Comparison of ENCODE assay signal across 8 mouse cellular contexts in genomic region chr2:113535685-113536084, GRCm38 (mm10).
DNase-seq lines count a peak whose midpoint lies in the region; ATAC-seq lines count a peak whose summit lies in the region.

No protein-coding gene starts in this region.

- H3K4me3 ChIP-seq in hindbrain, embryonic 11.5 days (ENCODE audit: low read depth, low read length): no peak overlapping the region
- no peak overlapping the region for H3K4me3 ChIP-seq in hindbrain, embryonic 13.5 days
- H3K4me3 ChIP-seq in intestine, embryonic 14.5 days (ENCODE audit: low read depth, low read length): no peak overlapping the region
- H3K4me3 ChIP-seq in midbrain, embryonic 16.5 days (ENCODE audit: low read depth, low read length): no peak overlapping the region

- peak; percentile 55 for DNase-seq in hindbrain, embryonic 11.5 days (ENCODE audit: low spot score)
- DNase-seq in NIH3T3 (ENCODE audit: low read depth): peak; percentile 76
- DNase-seq in intestine, embryonic 14.5 days (ENCODE audit: low spot score): peak; percentile 65
- DNase-seq in thymus, postnatal 25 days: no peak
- no peak for DNase-seq in adrenal gland, adult 18-20 months (ENCODE audit: low spot score in 2 of 2)

- no peaks in the 10 kb centered on the region for H3K9me3 ChIP-seq in hindbrain, embryonic 11.5 days (ENCODE audit: control insufficient read depth, low read length)
- H3K9me3 ChIP-seq in hindbrain, embryonic 13.5 days: no peaks in the 10 kb centered on the region
- no peaks in the 10 kb centered on the region for H3K9me3 ChIP-seq in intestine, embryonic 14.5 days (ENCODE audit: control insufficient read depth, low read length)
- no peaks in the 10 kb centered on the region for H3K9me3 ChIP-seq in midbrain, embryonic 16.5 days (replicated peaks; ENCODE audit: control insufficient read depth, low read length, poor library complexity, severe bottlenecking)

- H3K9ac ChIP-seq in hindbrain, embryonic 11.5 days (ENCODE audit: low read depth, low read length): no peak overlapping the region
- H3K9ac ChIP-seq in hindbrain, embryonic 13.5 days: no peak overlapping the region
- H3K9ac ChIP-seq in intestine, embryonic 14.5 days (ENCODE audit: low read length): no peak overlapping the region
- H3K9ac ChIP-seq in midbrain, embryonic 16.5 days (ENCODE audit: low read depth, low read length): no peak overlapping the region

- H3K27ac ChIP-seq in hindbrain, embryonic 11.5 days (ENCODE audit: low read depth, low read length): no peak overlapping the region
- H3K27ac ChIP-seq in hindbrain, embryonic 13.5 days: no peak overlapping the region
- H3K27ac ChIP-seq in intestine, embryonic 14.5 days (ENCODE audit: low read depth): peak overlapping the region; percentile 48; the same call in 1 of the 2 replicates
- no peak overlapping the region for H3K27ac ChIP-seq in midbrain, embryonic 16.5 days (ENCODE audit: low read length)

- no peaks in the 10 kb centered on the region for H3K36me3 ChIP-seq in hindbrain, embryonic 11.5 days (ENCODE audit: control insufficient read depth, insufficient read depth, low read length)
- H3K36me3 ChIP-seq in hindbrain, embryonic 13.5 days: no peaks in the 10 kb centered on the region
- H3K36me3 ChIP-seq in intestine, embryonic 14.5 days (ENCODE audit: control insufficient read depth, insufficient read depth, low read length): no peaks in the 10 kb centered on the region
- H3K36me3 ChIP-seq in midbrain, embryonic 16.5 days (ENCODE audit: control insufficient read depth, insufficient read depth, low read length): no peaks in the 10 kb centered on the region

- no peak overlapping the region for H3K4me2 ChIP-seq in hindbrain, embryonic 11.5 days (replicated peaks; ENCODE audit: low read depth, low read length)
- no peak overlapping the region for H3K4me2 ChIP-seq in hindbrain, embryonic 13.5 days
- H3K4me2 ChIP-seq in intestine, embryonic 14.5 days (ENCODE audit: low read length): no peak overlapping the region
- H3K4me2 ChIP-seq in midbrain, embryonic 16.5 days (ENCODE audit: low read length): no peak overlapping the region

- no peaks in the 10 kb centered on the region for H3K27me3 ChIP-seq in hindbrain, embryonic 11.5 days (ENCODE audit: control insufficient read depth, insufficient read depth, low read length)
- H3K27me3 ChIP-seq in hindbrain, embryonic 13.5 days: no peaks in the 10 kb centered on the region
- H3K27me3 ChIP-seq in intestine, embryonic 14.5 days (replicated peaks; ENCODE audit: control insufficient read depth, insufficient read depth, low read length): no peaks in the 10 kb centered on the region
- H3K27me3 ChIP-seq in midbrain, embryonic 16.5 days (ENCODE audit: control insufficient read depth, insufficient read depth, low read depth, low read length): no peaks in the 10 kb centered on the region

- no peaks in the 10 kb centered on the region for H3K4me1 ChIP-seq in hindbrain, embryonic 11.5 days (replicated peaks; ENCODE audit: control insufficient read depth, insufficient read depth, low read length)
- 0 out of 2 replicates have a peak, but pooled peaks cover 9% of the 10 kb centered on the region for H3K4me1 ChIP-seq in hindbrain, embryonic 13.5 days (replicated peaks)
- H3K4me1 ChIP-seq in intestine, embryonic 14.5 days (replicated peaks; ENCODE audit: control insufficient read depth, insufficient read depth, low read length): peaks cover 12% of the 10 kb centered on the region
- 0 out of 2 replicates have a peak, but pooled peaks cover 3% of the 10 kb centered on the region for H3K4me1 ChIP-seq in midbrain, embryonic 16.5 days (ENCODE audit: control insufficient read depth, insufficient read depth, low read length)

- 54% methylated on average over 5 of the region's 5 CpGs for WGBS in hindbrain, embryonic 11.5 days
- WGBS in hindbrain, embryonic 13.5 days: 48% methylated on average over 5 of the region's 5 CpGs
- 41% methylated on average over 5 of the region's 5 CpGs for WGBS in intestine, embryonic 14.5 days
- 42% methylated on average over 5 of the region's 5 CpGs for WGBS in midbrain, embryonic 16.5 days

- ATAC-seq in hindbrain, embryonic 11.5 days (ENCODE audit: low FRiP score): no peak
- no peak for ATAC-seq in hindbrain, embryonic 13.5 days (ENCODE audit: low FRiP score)
- peak; percentile 78 for ATAC-seq in common myeloid progenitor, adult 5-6 weeks (replicated peaks; ENCODE audit: low read depth, poor library complexity, severe bottlenecking)
- no peak for ATAC-seq in intestine, embryonic 14.5 days (replicated peaks; ENCODE audit: low FRiP score, low TSS enrichment, low read depth)
- peak; percentile 60 for ATAC-seq in midbrain, embryonic 16.5 days

Comparison
In these comparisons a context has a peak if more than half of its experiments do, and no peak if none do; other contexts are left out.
1. ATAC-seq: peak in common myeloid progenitor, adult 5-6 weeks (single experiment) and midbrain, embryonic 16.5 days (single experiment); none in hindbrain, embryonic 11.5 days (single experiment), hindbrain, embryonic 13.5 days (single experiment) and intestine, embryonic 14.5 days (single experiment).
2. DNase-seq: peak in hindbrain, embryonic 11.5 days (single experiment), NIH3T3 (single experiment) and intestine, embryonic 14.5 days (single experiment); none in thymus, postnatal 25 days (single experiment) and adrenal gland, adult 18-20 months (0 of 2).